Mouse (Mus musculus) intestine, embryonic 16.5 days (tissue): ENCODE data around the gene Tspan14. TPM values are rescaled to one million over a fixed set of nuclear protein-coding genes. Genes with fewer than 3 reads are reported as not detected.
A peak's percentile ranks its signal among the peaks of the same experiment; 100 is the strongest.

Source experiments
- ATAC-seq: fragments of 200-750 bp; cut with Nextera tagmentation; 2 replicates; pipeline ENCODE4 v1.8.0; 2017; ENCODE audit warnings: moderate TSS enrichment, moderate library complexity
- H3K27ac ChIP-seq: fragments of 300-500 bp; sonication (generic); 2 replicates; pipeline ENCODE4 v1.5.1; 2014; ENCODE audit warnings: mild to moderate bottlenecking, low read length
- H3K27me3 ChIP-seq: fragments of 300-500 bp; sonication (generic); replicated peaks from 2 replicates; pipeline ENCODE4 v1.6.1; 2014; ENCODE audit warnings: low read length, control low read depth, mixed read lengths; ENCODE audit not compliant: control insufficient read depth, insufficient read depth
- H3K36me3 ChIP-seq: fragments of 300-500 bp; sonication (generic); 2 replicates; pipeline ENCODE4 v1.6.1; 2014; ENCODE audit warnings: low read length, control low read depth; ENCODE audit not compliant: control insufficient read depth, insufficient read depth
- H3K4me1 ChIP-seq: fragments of 300-500 bp; sonication (generic); 2 replicates; pipeline ENCODE4 v1.6.1; 2014; ENCODE audit warnings: low read length, control low read depth, mixed read lengths; ENCODE audit not compliant: control insufficient read depth, insufficient read depth
- H3K4me2 ChIP-seq: fragments of 300-500 bp; sonication (generic); 2 replicates; pipeline ENCODE4 v1.6.1; 2014; ENCODE audit warnings: low read depth, low read length, control low read depth
- H3K4me3 ChIP-seq: fragments of 300-500 bp; sonication (generic); 2 replicates; pipeline ENCODE4 v1.5.1; 2014; ENCODE audit warnings: mild to moderate bottlenecking, low read length
- H3K9ac ChIP-seq: fragments of 300-500 bp; sonication (generic); 2 replicates; pipeline ENCODE4 v1.6.1; 2014; ENCODE audit warnings: low read depth, low read length
- H3K9me3 ChIP-seq: fragments of 300-500 bp; sonication (generic); 2 replicates; pipeline ENCODE4 v1.6.1; 2016; ENCODE audit warnings: low read length, control low read depth; ENCODE audit not compliant: control insufficient read depth
- WGBS: fragments of 180-500 bp; shearing (Covaris S2); extraction: QIAGEN DNeasy Blood & Tissue Kit; methylation state at CpG from one replicate; pipeline ENCODE4 v1.1.7; 2014; 5-methylcytosine and 5-hydroxymethylcytosine counted together
- polyA plus RNA-seq: library from polyadenylated mRNA; unstranded; fragments of >200 nt; fragmentation: Nextera tagmentation; extraction: Ambion mirVana; gene quantifications from 2 replicates; pipeline ENCODE4 v1.2.1, GENCODE M21; 2015

The Tspan14 gene
- polyA plus RNA-seq, 1 experiment from 2014 or later: 65.6 TPM

DNA sequence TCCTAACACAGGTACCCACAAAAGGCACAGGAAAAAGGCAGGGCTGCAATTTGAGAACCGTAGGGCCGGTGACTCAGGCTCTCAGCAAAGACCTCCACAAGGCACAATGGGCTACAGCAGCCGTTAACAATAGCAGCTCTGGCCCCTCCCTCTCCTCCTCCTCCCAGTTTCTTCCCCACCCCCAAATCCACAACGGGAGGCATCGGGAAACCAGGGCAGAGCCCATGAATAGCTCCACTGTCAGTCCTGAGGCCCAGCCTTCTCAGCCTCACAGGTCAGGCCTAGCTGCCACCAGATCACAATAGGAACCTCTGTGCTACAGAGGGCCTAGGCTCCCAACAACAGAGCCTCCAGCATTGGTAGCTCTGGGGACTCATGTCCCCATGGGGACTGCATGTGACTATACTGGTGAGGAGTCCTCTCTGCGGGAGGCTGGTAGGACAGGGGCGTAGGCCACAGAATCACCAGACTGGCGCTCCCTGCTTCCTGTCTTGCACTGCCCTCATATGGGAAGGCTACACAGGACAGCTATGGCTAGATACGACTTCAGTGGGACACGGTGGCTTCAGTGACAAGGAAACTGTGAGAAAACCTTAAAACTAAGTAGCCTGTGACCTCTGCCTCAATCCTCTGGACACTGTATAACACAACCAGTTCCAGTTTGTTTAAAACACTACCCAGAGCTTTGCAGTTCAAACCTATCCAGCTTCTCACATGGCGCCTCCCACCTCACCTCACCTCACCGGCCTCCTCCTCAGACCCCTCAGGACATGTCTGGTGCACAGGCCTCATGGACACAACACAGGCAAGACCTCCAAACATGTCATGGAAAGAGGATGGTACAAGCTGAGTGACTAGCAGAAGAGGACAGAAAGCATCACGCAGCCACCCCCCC lies 10.1 kb downstream of the Tspan14 start:
- peaks cover 57% of the 10 kb centered on the region for H3K4me1 ChIP-seq
- ATAC-seq: peak; percentile 73
- H3K9me3 ChIP-seq: no peaks in the 10 kb centered on the region
- 37% methylated on average over 13 of the region's 13 CpGs for WGBS
- no peaks in the 10 kb centered on the region for H3K27me3 ChIP-seq
- 0 out of 2 replicates have a peak overlapping the region, but pooled peaks have one; percentile 4 for H3K4me2 ChIP-seq
- H3K36me3 ChIP-seq: no peaks in the 10 kb centered on the region
- H3K4me3 ChIP-seq: no peak overlapping the region
- H3K27ac ChIP-seq: peak overlapping the region; percentile 47
- H3K9ac ChIP-seq: peak overlapping the region; percentile 21

GRCm38 (mm10) chr14:40955596-40956251 lies 10.9 kb downstream of the Tspan14 start:
- peak overlapping the region; percentile 47 for H3K27ac ChIP-seq
- H3K27me3 ChIP-seq: no peaks in the 10 kb centered on the region
- no peak overlapping the region for H3K4me3 ChIP-seq
- peaks cover 59% of the 10 kb centered on the region for H3K4me1 ChIP-seq
- no peak; the same call in 1 of the 2 replicates for ATAC-seq
- no peaks in the 10 kb centered on the region for H3K9me3 ChIP-seq
- H3K4me2 ChIP-seq: 0 out of 2 replicates have a peak overlapping the region, but pooled peaks have one; percentile 9
- H3K36me3 ChIP-seq: no peaks in the 10 kb centered on the region
- H3K9ac ChIP-seq: peak overlapping the region; percentile 21; the same call in 1 of the 2 replicates
- WGBS: 32% methylated on average over 10 of the region's 10 CpGs

DNA sequence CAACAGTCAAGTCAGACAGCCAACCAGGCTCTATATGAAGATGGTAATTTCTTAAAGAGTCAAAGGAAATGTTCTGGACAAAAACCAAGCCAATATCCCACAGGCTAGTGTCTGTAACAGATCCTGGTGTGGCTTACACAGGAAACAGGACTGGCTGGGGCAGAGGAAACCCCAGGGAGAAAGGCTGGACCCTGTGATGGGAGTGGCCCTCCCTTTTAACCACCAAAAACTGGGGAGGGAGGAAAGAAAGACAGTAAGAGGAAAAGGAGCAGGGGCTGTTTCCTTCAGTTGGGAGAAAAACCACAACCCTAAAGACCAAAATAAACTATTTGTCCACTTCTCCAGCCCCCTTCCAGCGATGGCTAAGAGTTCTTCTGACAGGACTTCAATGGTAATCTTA lies 11.5 kb downstream of the Tspan14 start:
- Histone ChIP-seq H3K4me1 (peaks cover 62% of the 10 kb centered on the region), H3K27ac (peak overlapping the region; percentile 47), H3K4me3 (no peak overlapping the region), H3K9ac (0 out of 2 replicates have a peak overlapping the region, but pooled peaks have one; percentile 8), H3K36me3 (no peaks in the 10 kb centered on the region), H3K27me3 (no peaks in the 10 kb centered on the region), H3K9me3 (no peaks in the 10 kb centered on the region), H3K4me2 (no peak overlapping the region)
- 65% methylated on average over 1 of the region's 1 CpGs for WGBS
- no peak for ATAC-seq

DNA sequence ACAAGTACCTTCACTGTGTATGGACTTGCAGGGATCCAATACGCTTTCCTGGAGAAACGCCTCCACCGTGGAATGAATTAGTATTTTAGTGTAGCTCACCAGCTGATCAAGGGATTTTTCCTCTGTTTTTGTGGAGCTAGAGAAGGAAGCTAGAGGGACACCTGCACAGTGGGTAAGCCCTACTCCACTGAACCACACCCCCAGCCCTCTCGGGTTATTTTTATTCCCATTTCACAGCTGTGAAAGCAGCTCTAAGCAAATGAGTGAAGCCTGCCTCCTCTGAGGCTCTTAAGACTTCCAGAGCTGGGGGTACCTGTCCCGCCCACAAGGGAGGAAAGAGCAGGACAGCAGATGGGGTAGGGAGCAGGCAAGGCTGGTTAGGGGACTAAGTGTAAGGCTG lies 13.2 kb downstream of the Tspan14 start:
- Histone ChIP-seq H3K9ac (no peak overlapping the region), H3K4me1 (peaks cover 59% of the 10 kb centered on the region), H3K27me3 (no peaks in the 10 kb centered on the region), H3K27ac (no peak overlapping the region), H3K36me3 (no peaks in the 10 kb centered on the region), H3K9me3 (no peaks in the 10 kb centered on the region), H3K4me2 (no peak overlapping the region), H3K4me3 (no peak overlapping the region)
- WGBS: 71% methylated on average over 5 of the region's 5 CpGs
- ATAC-seq: no peak

DNA sequence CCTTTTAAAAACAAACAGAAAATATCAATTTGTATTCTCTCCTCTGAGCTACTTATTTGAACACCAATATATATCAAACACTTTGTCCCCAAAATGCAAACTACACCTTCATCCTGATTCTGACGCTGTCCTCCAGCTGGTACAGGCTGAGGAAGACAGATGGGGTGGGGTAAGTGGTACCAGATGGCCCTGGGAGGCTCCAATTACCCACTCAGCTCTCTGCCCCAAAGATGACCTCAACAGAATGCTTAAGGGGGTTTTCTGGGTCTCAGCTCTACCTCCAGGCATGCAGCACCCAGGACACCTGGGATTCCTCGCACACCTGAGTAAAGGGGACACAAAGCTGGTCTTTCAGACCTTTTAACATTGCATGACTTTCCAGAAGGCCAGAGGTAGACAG lies 13.9 kb downstream of the Tspan14 start:
- H3K4me1 ChIP-seq: peaks cover 59% of the 10 kb centered on the region
- no peak for ATAC-seq
- WGBS: 58% methylated on average over 2 of the region's 2 CpGs

DNA sequence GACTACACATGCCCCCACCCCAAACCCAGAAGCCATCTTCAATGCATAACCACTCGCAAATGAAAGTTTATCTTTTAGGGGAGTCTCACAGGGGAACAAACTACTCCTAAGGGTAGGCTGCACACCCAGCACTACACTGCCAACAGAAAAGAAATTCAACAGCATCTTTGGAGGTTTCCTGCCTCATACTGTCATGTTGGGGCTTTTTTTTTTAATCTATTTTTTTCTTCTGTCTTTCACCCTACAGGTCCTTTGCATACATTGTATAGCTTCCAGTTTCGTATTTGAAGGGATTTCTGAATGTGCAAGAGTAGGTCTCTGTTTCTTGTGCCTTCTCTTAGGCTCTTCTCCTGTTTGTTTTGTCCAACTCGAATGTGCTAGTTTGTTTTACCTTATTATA lies 14.3 kb downstream of the Tspan14 start:
- WGBS: 78% methylated on average over 3 of the region's 3 CpGs

More for the DNA sequence above, 13.9 kb downstream of the Tspan14 start:
- H3K4me3 ChIP-seq: no peak overlapping the region
- H3K9ac ChIP-seq: no peak overlapping the region
- H3K9me3 ChIP-seq: no peaks in the 10 kb centered on the region
- no peaks in the 10 kb centered on the region for H3K36me3 ChIP-seq
- no peaks in the 10 kb centered on the region for H3K27me3 ChIP-seq
- H3K4me2 ChIP-seq: no peak overlapping the region
- no peak overlapping the region for H3K27ac ChIP-seq

DNA sequence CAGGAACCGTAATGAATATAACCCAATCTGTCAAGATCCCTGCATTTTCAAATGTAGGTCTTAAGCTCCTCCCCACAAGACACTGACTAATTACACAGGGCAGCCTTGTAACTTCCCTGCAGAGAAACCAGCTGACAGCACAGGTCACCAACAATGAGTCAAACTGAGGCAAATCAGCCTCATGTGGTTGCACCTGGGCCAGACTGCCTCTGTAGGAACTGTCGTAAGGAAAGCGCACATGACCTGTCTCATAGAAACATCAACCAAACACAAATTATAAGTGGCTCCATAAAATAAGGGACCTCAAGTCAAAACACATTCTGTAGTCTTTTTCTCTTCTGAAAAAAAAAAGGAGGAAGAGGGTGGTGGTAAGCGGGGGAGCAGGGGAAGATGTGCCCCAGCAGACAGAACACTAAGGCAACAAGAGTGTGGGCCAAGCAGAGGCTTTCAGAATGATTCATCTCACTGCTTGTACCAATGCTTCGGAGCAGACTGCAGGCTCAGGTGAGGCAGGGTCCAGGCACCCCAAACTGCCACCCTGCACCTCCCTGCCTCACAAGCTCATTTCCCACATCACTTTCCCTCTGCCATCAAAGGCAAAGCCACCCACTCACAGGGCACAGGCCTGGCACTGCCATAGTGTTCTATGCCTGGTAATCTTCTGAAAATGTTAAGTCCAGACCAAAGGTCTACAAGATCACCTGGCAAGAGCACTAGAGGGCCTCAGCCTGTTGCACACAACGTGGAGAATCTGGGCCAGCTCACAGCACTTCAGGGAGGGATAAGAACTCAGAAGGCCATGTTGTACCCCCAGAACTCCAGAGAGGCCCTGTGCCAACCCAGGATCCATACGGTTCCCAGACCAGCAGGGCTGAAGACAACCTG lies 16.6 kb downstream of the Tspan14 start:
- 75% methylated on average over 7 of the region's 7 CpGs for WGBS
- H3K9ac ChIP-seq: 0 out of 2 replicates have a peak overlapping the region, but pooled peaks have one; percentile 2
- H3K4me1 ChIP-seq: peaks cover 42% of the 10 kb centered on the region
- no peaks in the 10 kb centered on the region for H3K36me3 ChIP-seq
- no peak overlapping the region for H3K4me3 ChIP-seq
- H3K27me3 ChIP-seq: no peaks in the 10 kb centered on the region
- H3K4me2 ChIP-seq: no peak overlapping the region
- H3K9me3 ChIP-seq: no peaks in the 10 kb centered on the region
- peak overlapping the region; percentile 31; the same call in 1 of the 2 replicates for H3K27ac ChIP-seq
- ATAC-seq: no peak

More for the DNA sequence above, 14.3 kb downstream of the Tspan14 start:
- no peaks in the 10 kb centered on the region for H3K9me3 ChIP-seq
- no peak for ATAC-seq
- no peak overlapping the region for H3K27ac ChIP-seq
- H3K27me3 ChIP-seq: no peaks in the 10 kb centered on the region
- H3K4me3 ChIP-seq: no peak overlapping the region
- no peaks in the 10 kb centered on the region for H3K36me3 ChIP-seq
- peaks cover 60% of the 10 kb centered on the region for H3K4me1 ChIP-seq
- no peak overlapping the region for H3K4me2 ChIP-seq
- H3K9ac ChIP-seq: no peak overlapping the region

DNA sequence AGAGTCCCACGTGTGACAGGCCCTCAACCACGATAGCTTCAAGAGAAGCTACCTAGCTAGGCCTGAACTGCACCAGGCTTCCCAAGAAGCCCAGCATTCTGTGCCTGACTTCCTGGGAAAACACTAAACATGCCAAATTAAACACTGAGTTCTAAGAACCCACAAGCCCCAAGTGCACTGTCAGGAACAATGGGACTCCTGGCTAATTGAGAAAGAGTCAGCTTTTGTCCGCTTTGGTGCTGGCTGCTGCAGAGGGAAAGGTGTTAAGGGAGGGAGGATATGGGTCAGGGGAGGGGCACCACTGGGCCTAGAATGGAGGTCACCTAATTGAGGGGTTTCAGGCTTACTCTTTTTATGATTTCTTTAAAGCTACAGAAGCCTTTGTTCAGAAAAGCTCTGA lies 17.6 kb downstream of the Tspan14 start:
- no peak for ATAC-seq
- Histone ChIP-seq H3K36me3 (no peaks in the 10 kb centered on the region), H3K4me3 (no peak overlapping the region), H3K9me3 (no peaks in the 10 kb centered on the region), H3K9ac (no peak overlapping the region), H3K4me1 (peaks cover 36% of the 10 kb centered on the region), H3K27ac (peak overlapping the region; percentile 61), H3K27me3 (no peaks in the 10 kb centered on the region), H3K4me2 (no peak overlapping the region)
- WGBS: 70% methylated on average over 3 of the region's 3 CpGs

- ATAC-seq: no peak
- Histone ChIP-seq H3K4me3 (no peak overlapping the region), H3K4me2 (no peak overlapping the region), H3K9me3 (no peaks in the 10 kb centered on the region), H3K9ac (no peak overlapping the region), H3K27me3 (no peaks in the 10 kb centered on the region), H3K27ac (peak overlapping the region; percentile 61), H3K4me1 (peaks cover 36% of the 10 kb centered on the region), H3K36me3 (no peaks in the 10 kb centered on the region)
- 85% methylated on average over 5 of the region's 5 CpGs for WGBS
Observed at GRCm38 (mm10) chr14:40948522-40948921, 18.1 kb downstream of the Tspan14 start.
